Mouse (Mus musculus): ENCODE results near the gene Pard6b. TPM values are rescaled to one million over a fixed set of nuclear protein-coding genes. Genes with fewer than 3 reads are reported as not detected.

The Pard6b gene
- polyA plus RNA-seq (2021) = 40.3 TPM

DNA sequence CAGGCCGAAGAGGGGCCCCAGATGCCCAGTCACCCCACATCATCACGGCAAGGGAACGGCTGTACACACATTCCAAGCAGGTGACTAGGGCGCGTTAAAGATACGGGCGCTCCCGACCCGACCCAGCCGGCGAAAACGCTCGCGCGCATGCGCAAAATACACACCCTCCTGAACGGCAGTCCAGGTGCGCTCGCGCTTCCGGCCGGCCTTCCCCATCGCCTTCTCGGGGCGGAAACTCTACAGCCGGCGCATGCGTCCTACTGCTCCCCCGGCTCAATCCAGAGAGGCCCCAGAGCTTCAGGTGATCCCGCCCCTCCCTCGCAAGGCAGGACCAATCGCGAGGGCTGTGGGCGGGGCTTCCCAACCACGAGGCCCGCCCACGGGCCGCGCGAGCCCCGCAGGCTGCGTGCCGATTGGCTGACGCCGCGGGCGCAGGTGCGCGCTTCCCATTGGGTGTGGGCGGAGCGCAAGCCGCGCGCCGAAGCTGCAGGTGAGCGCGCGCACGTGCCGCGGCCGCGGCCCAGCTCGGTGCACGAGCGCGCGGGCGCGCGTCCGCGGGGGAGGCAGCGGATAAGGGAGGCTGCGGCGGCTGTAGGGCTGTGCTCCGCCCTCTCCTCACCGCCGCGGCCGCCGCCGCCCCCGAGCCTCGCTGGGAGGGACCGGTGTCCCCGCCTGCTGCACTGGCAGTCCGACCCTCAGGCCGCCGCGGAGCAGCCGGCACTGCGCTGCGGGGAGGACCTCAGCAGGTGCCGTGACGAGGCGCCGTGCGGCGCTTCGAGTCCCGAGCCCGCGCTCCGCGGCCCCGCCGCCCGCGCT lies at the start of gene Pard6b:
Gene Pard6b, plus strand, starts transcription at position 574 of the 816 bp plus-strand sequence.
- TF ChIP-seq CTCF (IDR thresholded peaks at IDR 0.05) = no peak
- no peaks in the 10 kb centered on the region for H3K27me3 ChIP-seq
- POLR2A ChIA-PET = interaction anchor here (0.9 to 2.4 kb wide), 5 partner anchors 8 to 78 kb away, joined by 3 to 10 read pairs (median 4); no protein-coding TSS in a partner anchor
- ATAC-seq (peak; percentile 77), DNase-seq (ENCODE audit: low read depth, low spot score) (peak; percentile 90)
- in situ Hi-C loops (cut with MboI; ENCODE audit: low pct_unique_long_range_greater_than_20kb) = no loop called here
- CTCF ChIA-PET = interaction anchor here (1.8 to 2.9 kb wide), 2 partner anchors 17 to 28 kb away, joined by 5 to 12 read pairs; no protein-coding TSS in a partner anchor

- H3K27me3 ChIP-seq = no peaks in the 10 kb centered on the region
- ATAC-seq (no peak), DNase-seq (ENCODE audit: low read depth, low spot score) (no peak)
- POLR2A ChIA-PET = no interaction called here
- in situ Hi-C loops (cut with MboI; ENCODE audit: low pct_unique_long_range_greater_than_20kb) = no loop called here
- CTCF ChIA-PET = interaction anchor here (1.3 to 1.5 kb wide), 2 partner anchors 15 to 21 kb away, joined by 3 to 5 read pairs; no protein-coding TSS in a partner anchor
- TF ChIP-seq CTCF (IDR thresholded peaks at IDR 0.05) = no peak
These were observed 49.0 kb upstream of the Pard6b start for GRCm38 (mm10) chr2:168031842-168032241.

- ATAC-seq = no peak
- ChIA-PET CTCF (no interaction called here), POLR2A (interaction anchor here (0.5 kb wide), 1 partner anchor 667 kb away, joined by 3 read pairs; no protein-coding TSS in a partner anchor)
- no peaks in the 10 kb centered on the region for H3K27me3 ChIP-seq
- TF ChIP-seq CTCF (IDR thresholded peaks at IDR 0.05) = no peak
- in situ Hi-C loops (cut with MboI; ENCODE audit: low pct_unique_long_range_greater_than_20kb) = no loop called here
- DNase-seq (ENCODE audit: low read depth, low spot score) = no peak
These were observed 46.9 kb upstream of the Pard6b start for GRCm38 (mm10) chr2:168033905-168034304.

- CTCF ChIA-PET = interaction anchor here (1.1 kb wide), 1 partner anchor 15 kb away, joined by 3 read pairs; no protein-coding TSS in a partner anchor
- no peak for TF ChIP-seq CTCF (IDR thresholded peaks at IDR 0.05)
- ATAC-seq (no peak), DNase-seq (ENCODE audit: low read depth, low spot score) (no peak)
- in situ Hi-C loops (cut with MboI; ENCODE audit: low pct_unique_long_range_greater_than_20kb) = no loop called here
- POLR2A ChIA-PET = no interaction called here
- no peaks in the 10 kb centered on the region for H3K27me3 ChIP-seq
These were observed 44.9 kb upstream of the Pard6b start for GRCm38 (mm10) chr2:168035907-168036306.

GRCm38 (mm10) chr2:168037063-168037462 lies 43.7 kb upstream of the Pard6b start:
- ATAC-seq = no peak
- no peak for TF ChIP-seq CTCF (IDR thresholded peaks at IDR 0.05)
- ChIA-PET POLR2A (no interaction called here), CTCF (interaction anchor here (1.2 kb wide), 1 partner anchor 61 kb away, joined by 3 read pairs; no protein-coding TSS in a partner anchor)
- no peaks in the 10 kb centered on the region for H3K27me3 ChIP-seq
- in situ Hi-C loops (cut with MboI; ENCODE audit: low pct_unique_long_range_greater_than_20kb) = no loop called here
- DNase-seq (ENCODE audit: low read depth, low spot score) = no peak

DNA sequence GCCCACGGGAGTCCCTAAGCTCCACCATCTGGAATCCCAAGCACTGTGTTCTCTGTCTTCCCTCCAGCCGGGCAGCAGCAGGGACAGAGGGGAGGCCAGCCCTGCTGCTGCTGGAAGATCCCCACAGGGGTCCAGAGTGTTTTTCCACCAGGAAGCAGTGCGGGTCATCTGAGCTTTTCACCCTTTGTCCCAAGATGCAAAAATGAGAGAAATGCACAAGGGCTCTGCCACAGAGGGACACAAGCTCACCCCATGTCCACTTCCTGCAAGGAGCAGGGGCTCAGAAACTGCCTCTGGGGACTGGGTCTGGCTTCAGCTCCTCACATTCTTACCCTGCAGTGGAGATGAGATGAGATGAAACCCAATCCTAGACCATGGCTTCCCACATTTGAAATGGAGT lies 40.1 kb upstream of the Pard6b start:
- no peak for TF ChIP-seq CTCF (IDR thresholded peaks at IDR 0.05)
- ChIA-PET CTCF (interaction anchor here (1.0 to 1.2 kb wide), 2 partner anchors 12 to 28 kb away, joined by 3 to 5 read pairs; no protein-coding TSS in a partner anchor), POLR2A (interaction anchor here (0.7 kb wide), 1 partner anchor 524 kb away, joined by 5 read pairs; no protein-coding TSS in a partner anchor)
- no peak for DNase-seq (ENCODE audit: low read depth, low spot score)
- ATAC-seq = no peak
- H3K27me3 ChIP-seq = no peaks in the 10 kb centered on the region
- in situ Hi-C loops (cut with MboI; ENCODE audit: low pct_unique_long_range_greater_than_20kb) = no loop called here

GRCm38 (mm10) chr2:168042019-168042418 lies 38.8 kb upstream of the Pard6b start:
- TF ChIP-seq CTCF (IDR thresholded peaks at IDR 0.05) = no peak
- in situ Hi-C loops (cut with MboI; ENCODE audit: low pct_unique_long_range_greater_than_20kb) = no loop called here
- H3K27me3 ChIP-seq = no peaks in the 10 kb centered on the region
- POLR2A ChIA-PET = no interaction called here
- ATAC-seq (no peak), DNase-seq (ENCODE audit: low read depth, low spot score) (no peak)
- CTCF ChIA-PET = no interaction called here

GRCm38 (mm10) chr2:168044681-168045287 lies 36.0 kb upstream of the Pard6b start:
- DNase-seq (ENCODE audit: low read depth, low spot score) = no peak
- CTCF ChIA-PET = no interaction called here
- no peaks in the 10 kb centered on the region for H3K27me3 ChIP-seq
- in situ Hi-C loops (cut with MboI; ENCODE audit: low pct_unique_long_range_greater_than_20kb) = no loop called here
- no peak for TF ChIP-seq CTCF (IDR thresholded peaks at IDR 0.05)
- POLR2A ChIA-PET = interaction anchor here (0.7 to 1.1 kb wide), 2 partner anchors 12 to 36 kb away, joined by 3 to 4 read pairs; no protein-coding TSS in a partner anchor
- ATAC-seq = no peak

GRCm38 (mm10) chr2:168045357-168045756 lies 35.4 kb upstream of the Pard6b start:
- TF ChIP-seq CTCF (IDR thresholded peaks at IDR 0.05) = no peak
- H3K27me3 ChIP-seq = no peaks in the 10 kb centered on the region
- POLR2A ChIA-PET = interaction anchor here (1.1 kb wide), 1 partner anchor 37 kb away, joined by 4 read pairs; no protein-coding TSS in a partner anchor
- ATAC-seq (no peak), DNase-seq (ENCODE audit: low read depth, low spot score) (no peak)
- CTCF ChIA-PET = no interaction called here
- in situ Hi-C loops (cut with MboI; ENCODE audit: low pct_unique_long_range_greater_than_20kb) = no loop called here

GRCm38 (mm10) chr2:168045771-168046170 lies 35.0 kb upstream of the Pard6b start:
- ChIA-PET POLR2A (interaction anchor here (1.1 kb wide), 1 partner anchor 37 kb away, joined by 4 read pairs; no protein-coding TSS in a partner anchor), CTCF (interaction anchor here (1.3 kb wide), 1 partner anchor 45 kb away, joined by 5 read pairs; no protein-coding TSS in a partner anchor)
- TF ChIP-seq CTCF (IDR thresholded peaks at IDR 0.05) = no peak
- H3K27me3 ChIP-seq = no peaks in the 10 kb centered on the region
- DNase-seq (ENCODE audit: low read depth, low spot score) (no peak), ATAC-seq (no peak)
- in situ Hi-C loops (cut with MboI; ENCODE audit: low pct_unique_long_range_greater_than_20kb) = no loop called here

Data from Patski (cell line).